Mouse (Mus musculus) T-helper 2 cell (primary cell): ENCODE measurements at regions not wholly inside any gene's neighbourhood (a gene's known extent, or its start where the extent isn't known, plus 50 kb on each side); places are given as distances from the start of the nearest gene placed in this dataset.

Source experiments
- in situ Hi-C: fragments of 300-600 bp; cut with MboI, MseI; formaldehyde crosslinking; loops from one replicate; pipeline ENCODE4 v1.15.1; 2025; ENCODE audit warnings: high pct_unique_total_duplicates

GRCm38 (mm10) chr1:57032407-57032806 lies 54.0 kb upstream of the Satb2 start:
- in situ Hi-C loops: no loop called here

GRCm38 (mm10) chr1:57033244-57033643 lies 54.8 kb upstream of the Satb2 start:
- in situ Hi-C loops: no loop called here

- in situ Hi-C loops: no loop called here
Measured at GRCm38 (mm10) chr1:57034411-57034810, 56.0 kb upstream of the Satb2 start.

- in situ Hi-C loops: no loop called here
Measured at GRCm38 (mm10) chr1:57036382-57036781, 57.9 kb upstream of the Satb2 start.

- in situ Hi-C loops: loop anchor here (10.0 kb wide), 1 partner anchor 285 kb away; no protein-coding TSS in a partner anchor
Measured at GRCm38 (mm10) chr1:57040201-57040600, 61.8 kb upstream of the Satb2 start.

- in situ Hi-C loops: loop anchor here (10.0 kb wide), 1 partner anchor 287 kb away; no protein-coding TSS in a partner anchor
Measured at GRCm38 (mm10) chr1:57041578-57041977, 63.1 kb upstream of the Satb2 start.

- in situ Hi-C loops: no loop called here
Measured at GRCm38 (mm10) chr1:57053836-57054235, 75.4 kb upstream of the Satb2 start.

GRCm38 (mm10) chr1:57055976-57056375 lies 77.5 kb upstream of the Satb2 start:
- in situ Hi-C loops: no loop called here

GRCm38 (mm10) chr1:57059216-57059615 lies 80.8 kb upstream of the Satb2 start:
- in situ Hi-C loops: no loop called here

GRCm38 (mm10) chr1:57075221-57075620 lies 96.8 kb upstream of the Satb2 start:
- in situ Hi-C loops: no loop called here

GRCm38 (mm10) chr1:57076696-57077095 lies 98.2 kb upstream of the Satb2 start:
- in situ Hi-C loops: no loop called here

GRCm38 (mm10) chr1:57080306-57080705 lies 101.9 kb upstream of the Satb2 start:
- in situ Hi-C loops: no loop called here

- in situ Hi-C loops: no loop called here
Measured at GRCm38 (mm10) chr1:57083134-57083533, 104.7 kb upstream of the Satb2 start.

GRCm38 (mm10) chr1:57083540-57084083 lies 105.2 kb upstream of the Satb2 start:
- in situ Hi-C loops: no loop called here

GRCm38 (mm10) chr1:57095361-57096247 lies 117.2 kb upstream of the Satb2 start:
- in situ Hi-C loops: no loop called here

GRCm38 (mm10) chr1:57096248-57096600 lies 117.8 kb upstream of the Satb2 start:
- in situ Hi-C loops: no loop called here

- in situ Hi-C loops: no loop called here
Measured at GRCm38 (mm10) chr1:57096740-57097139, 118.3 kb upstream of the Satb2 start.

- in situ Hi-C loops: no loop called here
Measured at GRCm38 (mm10) chr1:57100614-57101013, 122.2 kb upstream of the Satb2 start.

- in situ Hi-C loops: no loop called here
Measured at GRCm38 (mm10) chr1:57107308-57107707, 128.9 kb upstream of the Satb2 start.

GRCm38 (mm10) chr1:57120678-57121077 lies 142.2 kb upstream of the Satb2 start:
- in situ Hi-C loops: no loop called here

GRCm38 (mm10) chr1:57144181-57144580 lies 165.7 kb upstream of the Satb2 start:
- in situ Hi-C loops: loop anchor here (10.0 kb wide), 1 partner anchor 439 kb away; no protein-coding TSS in a partner anchor

GRCm38 (mm10) chr1:57155869-57156268 lies 177.4 kb upstream of the Satb2 start:
- in situ Hi-C loops: no loop called here

- in situ Hi-C loops: no loop called here
Measured at GRCm38 (mm10) chr1:57164443-57164842, 186.0 kb upstream of the Satb2 start.
